Mouse (Mus musculus) c-Kit-negative CD71-positive TER-119-positive erythroid progenitor cells, embryonic 14.5 days (primary cell): ENCODE results near the gene D630045J12Rik.

Experiments used
- DNase-seq: peaks from one replicate; pipeline ENCODE4 v3.0.0-alpha.2; 2013; ENCODE audit warnings: low read depth, low spot score

D630045J12Rik gene

GRCm38 (mm10) chr6:38096961-38097370 is 156.8 kb downstream of the D630045J12Rik start:
- DNase-seq: no peak

- DNase-seq: no peak
These were observed 159.1 kb downstream of the D630045J12Rik start for GRCm38 (mm10) chr6:38094701-38095100.

- no peak for DNase-seq
These were observed 161.3 kb downstream of the D630045J12Rik start for GRCm38 (mm10) chr6:38092539-38092938.

- no peak for DNase-seq
These were observed 166.4 kb downstream of the D630045J12Rik start for GRCm38 (mm10) chr6:38087242-38088026.

- DNase-seq: no peak
These were observed 170.6 kb downstream of the D630045J12Rik start for GRCm38 (mm10) chr6:38083204-38083603.

GRCm38 (mm10) chr6:38081727-38082341 is 172.0 kb downstream of the D630045J12Rik start:
- no peak for DNase-seq

- DNase-seq: no peak
These were observed 173.4 kb downstream of the D630045J12Rik start for GRCm38 (mm10) chr6:38080364-38080763.

GRCm38 (mm10) chr6:38073592-38073991 is 180.2 kb downstream of the D630045J12Rik start:
- DNase-seq: no peak
